Mouse (Mus musculus): ENCODE results near the gene Leng8.

The Leng8 gene

DNA sequence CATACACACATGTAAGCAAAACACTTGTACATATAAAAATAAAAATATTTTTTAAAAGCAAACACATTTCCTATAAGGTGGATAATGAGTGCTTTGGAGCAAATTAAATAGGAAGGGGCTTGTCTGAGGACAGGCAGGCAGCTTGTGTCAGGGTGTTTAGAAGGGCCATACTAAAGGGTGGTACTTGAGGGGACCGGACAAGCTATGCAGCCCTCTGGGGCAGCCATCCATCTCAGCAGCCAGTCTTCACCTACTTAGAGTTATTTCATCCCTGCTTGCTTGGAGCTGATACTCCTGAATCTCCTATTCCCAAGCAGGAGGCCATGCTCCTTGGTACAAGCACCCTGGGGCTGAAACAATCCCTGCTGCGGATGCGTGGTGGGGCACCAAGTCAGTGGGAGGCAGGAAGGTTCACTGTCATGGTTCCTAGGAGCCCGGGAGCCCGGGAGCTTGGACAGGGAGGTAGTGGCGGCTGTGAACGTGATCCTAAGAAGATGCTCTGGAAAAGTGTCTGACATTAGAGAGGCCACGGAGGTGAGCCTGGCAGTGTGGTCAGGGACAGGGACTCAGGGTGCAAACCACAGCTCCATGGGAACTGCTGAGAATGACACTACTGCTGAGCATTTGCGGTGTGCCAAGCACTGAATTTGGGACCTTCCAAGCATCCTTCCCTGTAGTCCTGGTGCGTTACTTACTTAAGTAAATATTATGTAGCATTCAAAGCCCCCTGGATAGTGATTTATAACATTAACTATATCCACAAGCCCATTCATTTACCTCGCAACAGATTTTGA lies 9.7 kb upstream of the Leng8 start:
- DNase-seq (ENCODE audit: extremely low spot score, low spot score) = no peak

DNA sequence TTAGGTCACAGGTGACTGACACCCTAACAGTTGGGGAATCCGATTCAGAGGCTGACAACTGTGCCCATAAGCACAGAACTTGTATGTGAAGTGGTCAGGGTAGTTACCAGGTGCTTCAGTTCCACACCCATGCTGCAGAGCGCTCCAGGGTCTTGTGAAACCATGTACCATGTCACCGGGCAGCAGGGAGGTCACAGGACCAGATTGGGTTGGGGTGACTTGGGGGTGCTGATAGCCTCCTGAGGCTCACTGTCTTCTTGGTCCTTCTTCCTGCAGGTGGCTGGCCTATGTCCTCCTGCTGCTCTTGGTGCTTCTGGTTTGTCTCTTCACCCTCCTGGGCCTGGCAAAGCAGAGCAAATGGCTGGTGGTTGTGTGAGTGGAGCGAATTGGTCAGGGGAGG lies 8.9 kb upstream of the Leng8 start:
- no peak for DNase-seq (ENCODE audit: extremely low spot score, low spot score)

DNA sequence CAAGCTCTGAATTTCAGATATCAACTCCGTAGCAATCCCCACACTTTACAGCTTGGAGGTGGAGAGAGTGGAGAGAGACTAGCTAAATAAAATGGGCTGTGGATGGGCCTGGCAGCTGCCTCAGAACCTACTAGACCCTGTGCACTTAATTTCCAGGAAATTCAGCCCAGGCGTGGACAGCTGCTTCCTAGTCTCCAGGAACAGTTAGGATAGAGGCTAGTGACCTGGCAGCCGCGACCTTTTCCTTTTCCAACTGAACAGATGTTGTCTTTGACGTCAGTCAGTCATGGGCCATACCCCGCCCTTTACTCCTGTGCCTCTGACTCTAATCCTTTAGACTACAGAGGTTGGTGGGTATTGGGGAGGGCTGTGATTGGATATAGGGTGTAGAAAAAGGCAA lies 8.0 kb upstream of the Leng8 start:
- no peak for DNase-seq (ENCODE audit: extremely low spot score, low spot score)

DNA sequence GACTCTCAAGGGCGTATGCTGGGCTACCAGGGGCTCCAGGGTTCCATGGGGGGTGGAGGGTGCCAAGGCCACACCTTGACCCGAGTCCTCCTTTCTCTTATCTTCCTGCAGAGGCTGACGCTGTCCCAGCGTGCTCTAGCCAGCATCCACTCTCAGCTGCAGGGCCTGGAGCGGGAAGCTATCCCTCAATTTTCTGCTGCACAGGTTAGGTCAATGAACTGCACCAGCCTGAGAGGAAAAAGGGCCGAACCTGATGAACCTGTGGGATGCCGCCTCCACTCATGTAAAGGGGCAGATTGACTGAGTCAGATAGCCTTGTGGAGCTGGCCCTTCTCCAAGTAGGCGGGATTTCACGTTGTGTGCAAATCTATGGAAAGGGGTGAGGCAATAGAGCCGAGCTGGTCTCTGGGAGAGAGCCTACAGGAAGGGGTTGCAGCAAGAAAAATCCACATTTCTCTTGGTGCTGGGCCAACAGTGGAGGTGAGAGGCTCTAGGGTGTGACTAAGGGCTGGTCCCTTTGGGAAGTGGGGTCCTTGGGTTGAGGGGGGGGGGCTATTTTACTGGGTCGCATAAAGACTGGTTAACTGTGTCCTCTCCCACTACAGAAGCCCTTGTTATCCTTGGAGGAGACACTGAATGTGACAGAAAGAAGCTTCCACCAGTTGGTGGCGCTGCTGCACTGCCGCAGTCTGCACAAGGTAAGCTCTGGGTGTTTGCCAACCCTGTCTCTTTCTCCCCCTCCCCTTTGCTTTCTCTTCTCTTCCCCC lies 6.0 kb upstream of the Leng8 start:
- DNase-seq (ENCODE audit: extremely low spot score, low spot score) = peak; percentile 77

DNA sequence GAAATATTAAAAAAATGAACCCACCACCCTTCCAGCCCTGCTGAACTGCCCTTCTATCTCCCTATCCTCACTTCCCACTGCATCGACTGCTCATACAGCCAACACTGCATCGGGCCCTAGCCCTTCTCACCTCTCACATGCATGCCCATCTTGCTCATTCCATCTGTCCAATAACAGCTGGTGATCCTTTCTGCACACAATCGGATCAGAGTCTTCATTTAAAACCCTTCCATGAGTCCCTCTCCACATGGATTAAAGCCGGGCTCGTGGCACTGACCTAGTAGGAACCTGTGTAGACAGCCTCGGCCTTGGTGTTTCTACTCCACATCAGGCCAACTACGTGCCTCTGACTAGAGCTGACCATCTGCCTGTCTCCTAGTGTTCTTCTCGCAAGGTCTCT lies 4.9 kb upstream of the Leng8 start:
- DNase-seq (ENCODE audit: extremely low spot score, low spot score) = no peak

DNA sequence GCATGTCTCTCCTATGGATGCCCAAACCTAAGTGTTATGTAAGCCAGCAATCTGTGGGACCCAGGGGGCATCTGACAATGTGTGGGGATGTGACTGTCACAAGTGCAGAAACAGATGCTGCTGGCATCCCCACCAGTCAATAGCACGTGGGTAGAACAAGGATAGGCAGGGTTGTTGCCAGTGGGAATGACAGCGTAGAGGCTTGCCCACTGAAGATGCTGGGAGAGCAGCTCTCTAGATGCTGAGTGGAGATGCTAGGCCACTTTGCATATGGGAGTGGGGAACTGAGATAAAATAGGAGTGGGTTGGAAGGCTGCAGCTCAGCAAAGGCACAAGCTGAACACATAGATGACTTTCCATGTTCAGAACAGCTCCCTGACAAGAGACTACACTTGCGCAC lies 4.3 kb upstream of the Leng8 start:
- no peak for DNase-seq (ENCODE audit: extremely low spot score, low spot score)

DNA sequence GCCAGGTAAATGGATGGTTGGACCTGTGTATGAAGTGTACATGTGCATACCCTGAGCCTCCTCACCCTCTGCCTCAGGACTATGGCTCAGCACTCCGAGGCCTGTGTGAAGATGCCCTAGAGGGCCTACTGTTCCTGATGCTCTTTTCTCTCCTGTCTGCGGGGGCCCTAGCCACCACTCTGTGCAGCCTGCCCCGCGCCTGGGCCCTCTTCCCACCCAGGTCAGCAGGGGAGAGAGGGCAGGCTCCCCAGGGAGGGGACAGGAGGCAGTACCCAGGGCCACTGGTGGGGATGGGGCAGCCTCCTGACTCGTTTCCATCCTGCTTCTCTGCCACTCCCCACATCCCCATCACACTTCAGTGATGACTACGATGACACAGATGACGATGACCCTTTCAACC lies 3.8 kb upstream of the Leng8 start:
- DNase-seq (ENCODE audit: extremely low spot score, low spot score) = no peak

DNA sequence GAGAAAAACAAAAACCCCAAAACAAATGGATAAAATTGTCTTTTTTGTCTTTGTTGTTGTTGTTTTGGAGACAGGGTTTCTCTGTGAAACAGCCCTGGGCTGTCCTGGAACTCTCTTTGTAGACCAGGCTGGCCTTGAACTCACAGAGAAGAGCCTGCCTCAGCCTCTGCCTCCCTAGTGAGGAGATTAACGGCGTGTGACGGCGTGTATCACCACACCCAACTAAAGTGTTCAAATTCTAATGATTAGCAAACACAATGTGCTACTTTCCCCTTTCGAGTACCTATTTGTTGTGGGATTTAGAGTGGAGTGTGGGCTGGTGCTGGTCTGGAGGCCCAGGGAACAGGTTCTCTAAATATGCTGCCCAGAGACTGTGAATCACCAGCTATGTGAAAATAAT lies 1.9 kb upstream of the Leng8 start:
- DNase-seq (ENCODE audit: extremely low spot score, low spot score) = no peak

DNA sequence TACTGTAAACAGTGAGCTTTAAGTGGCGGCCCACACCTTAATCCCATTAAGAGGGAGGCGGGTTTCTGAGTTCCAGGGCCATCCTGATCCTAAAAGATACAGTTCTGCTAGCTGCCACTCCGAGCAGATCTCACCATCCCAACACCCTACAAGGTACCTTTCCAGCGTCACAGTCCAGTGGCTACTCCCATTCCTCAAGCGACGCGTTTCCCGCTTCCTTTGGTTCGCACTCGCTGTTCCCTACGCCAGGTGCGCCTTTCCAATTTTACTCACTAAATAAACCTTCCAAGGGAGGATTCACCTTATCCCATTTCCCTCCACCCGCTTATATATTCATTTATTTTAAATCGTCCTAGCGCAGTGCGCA lies 452 bp upstream of the Leng8 start:
- no peak for DNase-seq (ENCODE audit: extremely low spot score, low spot score)

DNA sequence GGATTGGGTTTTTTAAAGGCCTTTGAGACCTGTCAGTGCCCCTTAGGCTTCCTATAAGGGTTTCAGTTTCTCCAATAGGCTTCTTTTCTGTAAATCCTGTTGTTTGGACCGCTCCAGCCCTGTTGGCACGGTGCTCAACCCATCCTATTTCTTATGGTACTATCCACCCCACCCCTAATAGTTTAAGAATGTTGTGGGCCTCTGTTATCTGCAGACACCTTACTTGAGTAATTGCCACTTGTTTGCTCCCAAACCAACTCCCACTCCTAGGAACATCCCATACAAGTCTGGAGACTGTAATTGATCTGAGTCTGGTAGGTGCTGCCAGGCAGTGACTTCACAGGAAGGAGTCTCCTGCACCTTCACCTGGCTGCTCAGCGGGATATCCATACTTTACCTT lies 907 bp downstream of the Leng8 start:
- DNase-seq (ENCODE audit: extremely low spot score, low spot score) = no peak

DNA sequence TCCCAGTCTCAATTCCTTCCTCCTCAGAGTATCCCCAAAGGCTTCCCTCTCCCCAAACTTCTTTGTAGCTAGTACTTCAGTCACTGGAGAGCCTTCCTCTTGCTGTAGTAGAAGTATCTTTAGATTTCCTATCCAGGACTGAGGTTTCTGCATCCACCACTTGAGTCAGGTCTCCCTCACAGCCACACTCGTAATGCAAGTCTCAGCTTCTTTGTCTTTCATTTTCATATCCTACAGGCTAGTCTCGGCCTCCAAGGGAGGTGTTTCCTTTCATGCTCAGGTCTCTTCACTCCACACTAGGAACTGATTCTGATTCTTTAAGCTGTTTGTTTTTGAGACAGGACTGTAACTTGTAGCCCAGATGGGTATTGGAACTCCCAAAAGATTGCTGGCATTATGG lies 1.3 kb downstream of the Leng8 start:
- DNase-seq (ENCODE audit: extremely low spot score, low spot score) = no peak

DNA sequence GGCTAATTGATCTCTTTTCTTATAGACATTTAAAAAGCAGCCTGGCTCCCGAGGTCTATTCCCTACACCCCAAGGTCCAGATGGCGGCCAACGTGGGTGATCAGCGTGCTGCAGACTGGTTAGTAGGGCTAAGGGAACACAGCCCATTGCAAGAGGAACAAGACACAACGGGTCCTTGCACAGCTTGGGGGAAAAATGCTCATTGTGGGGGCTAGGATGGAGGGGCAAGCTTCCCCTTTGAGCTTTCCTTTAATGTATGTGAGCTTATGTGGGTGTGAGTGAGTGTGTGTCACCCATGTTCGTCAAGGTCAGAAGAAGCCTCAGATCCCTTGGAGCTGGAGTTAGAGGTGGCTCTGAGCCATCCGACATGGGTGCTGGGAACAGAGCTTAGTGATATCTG lies 1.8 kb downstream of the Leng8 start:
- no peak for DNase-seq (ENCODE audit: extremely low spot score, low spot score)

DNA sequence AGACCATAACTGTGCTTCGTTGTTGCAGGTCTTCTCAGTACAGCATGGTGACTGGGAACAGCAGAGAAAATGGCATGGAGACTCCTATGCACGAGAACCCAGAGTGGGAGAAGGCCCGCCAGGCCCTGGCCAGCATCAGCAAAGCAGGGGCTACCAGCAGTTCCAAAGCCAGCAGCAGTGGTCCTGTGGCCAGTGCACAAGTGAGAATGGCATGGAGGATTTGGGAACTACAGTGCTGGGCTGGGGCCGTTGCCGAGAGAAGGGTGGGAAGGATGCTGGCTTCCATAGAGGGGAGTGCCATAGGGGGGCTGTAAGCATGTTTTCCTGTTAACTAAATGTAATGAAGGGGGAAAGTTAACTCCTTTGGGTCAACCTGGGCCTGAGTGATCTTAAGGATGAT lies 2.6 kb downstream of the Leng8 start:
- DNase-seq (ENCODE audit: extremely low spot score, low spot score) = no peak

DNA sequence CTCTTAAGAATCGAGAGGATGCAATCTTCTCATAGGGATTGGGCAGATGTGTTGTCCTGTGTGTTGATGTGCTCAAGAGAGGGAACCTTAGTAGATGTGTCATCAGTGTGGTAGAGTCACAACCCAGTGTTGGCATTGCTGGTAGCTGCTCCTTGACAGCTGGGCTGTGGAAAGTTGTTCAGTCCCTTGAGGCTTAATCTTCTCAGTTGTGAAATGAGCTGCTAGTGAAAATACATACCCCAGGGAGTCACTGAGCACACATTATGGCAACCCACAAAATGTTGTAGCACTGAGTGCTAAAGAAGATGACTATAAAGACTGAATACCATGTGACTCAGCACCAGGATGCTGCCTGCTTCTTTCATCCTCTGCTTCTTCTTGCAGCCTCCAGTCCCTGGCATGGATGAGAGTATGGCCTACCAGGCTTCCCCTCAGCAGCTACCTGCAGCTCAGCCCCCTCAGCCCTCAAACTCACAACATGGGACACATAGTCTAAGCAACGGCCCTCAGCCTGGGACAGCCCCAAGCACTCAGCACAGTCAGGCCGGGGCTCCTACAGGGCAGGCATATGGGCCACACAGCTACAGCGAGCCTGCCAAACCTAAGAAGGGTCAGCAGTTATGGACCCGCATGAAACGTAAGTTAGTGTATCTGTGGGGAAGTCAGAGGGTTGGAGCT lies 4.9 kb downstream of the Leng8 start:
- DNase-seq (ENCODE audit: extremely low spot score, low spot score) = no peak

DNA sequence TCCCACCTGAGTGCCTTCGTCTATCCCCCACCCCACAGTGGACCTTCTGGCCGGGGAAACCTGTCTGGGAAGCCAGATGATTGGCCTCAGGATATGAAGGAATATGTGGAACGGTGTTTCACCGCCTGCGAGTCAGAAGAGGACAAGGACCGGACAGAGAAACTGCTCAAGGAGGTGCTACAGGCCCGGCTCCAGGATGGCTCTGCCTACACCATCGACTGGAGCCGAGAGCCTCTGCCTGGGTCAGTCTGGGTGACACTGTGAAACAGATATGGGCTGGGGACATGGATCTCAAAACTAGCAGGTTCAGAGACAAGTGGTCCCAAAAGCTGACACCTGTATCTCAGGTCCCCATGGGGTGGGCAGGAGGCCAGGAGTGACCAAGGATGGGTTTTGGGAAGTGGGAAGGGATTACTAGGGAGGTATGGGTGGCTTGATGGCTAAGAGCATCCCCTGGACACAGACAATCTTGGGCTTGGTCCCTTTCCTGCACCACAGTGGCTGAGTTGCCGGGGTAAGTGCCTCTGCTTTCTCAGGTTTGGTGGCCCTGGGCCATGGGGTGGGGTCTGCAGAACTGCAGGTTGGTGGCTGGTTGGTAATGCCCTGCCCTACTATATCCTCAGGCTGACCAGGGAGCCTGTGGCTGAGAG lies 6.1 kb downstream of the Leng8 start:
- no peak for DNase-seq (ENCODE audit: extremely low spot score, low spot score)

DNA sequence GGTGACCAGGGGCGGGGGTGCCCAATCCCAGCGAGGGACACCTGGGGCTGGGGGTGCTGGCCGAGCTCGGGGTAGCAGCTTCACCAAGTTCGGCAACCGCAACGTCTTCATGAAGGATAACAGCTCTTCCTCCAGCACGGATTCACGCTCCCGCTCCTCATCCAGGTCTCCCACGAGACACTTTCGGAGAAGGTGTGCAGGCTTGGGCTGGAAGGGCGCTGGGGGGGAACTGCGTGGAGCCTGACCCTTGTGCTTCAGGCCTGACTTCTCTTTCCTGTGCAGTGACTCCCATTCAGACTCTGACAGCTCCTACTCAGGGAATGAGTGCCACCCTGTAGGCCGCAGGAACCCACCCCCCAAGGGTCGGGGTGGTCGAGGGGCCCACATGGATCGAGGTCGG lies 6.7 kb downstream of the Leng8 start:
- DNase-seq (ENCODE audit: extremely low spot score, low spot score) = no peak

DNA sequence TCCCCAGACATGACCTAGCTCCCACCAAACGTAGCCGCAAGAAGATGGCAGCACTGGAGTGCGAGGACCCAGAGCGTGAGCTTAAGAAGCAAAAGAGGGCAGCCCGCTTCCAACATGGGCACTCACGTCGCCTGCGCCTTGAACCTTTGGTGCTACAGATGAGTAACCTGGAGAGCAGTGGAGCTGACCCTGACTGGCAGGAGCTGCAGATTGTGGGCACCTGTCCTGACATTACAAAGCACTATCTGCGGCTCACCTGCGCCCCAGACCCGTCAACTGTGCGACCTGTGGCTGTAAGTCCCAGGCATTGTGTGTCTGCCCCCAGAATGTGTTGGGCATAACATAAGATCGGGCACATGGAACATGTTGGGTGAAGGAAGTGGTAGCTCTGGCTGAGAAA lies 7.2 kb downstream of the Leng8 start:
- peak; percentile 7 for DNase-seq (ENCODE audit: extremely low spot score, low spot score)

DNA sequence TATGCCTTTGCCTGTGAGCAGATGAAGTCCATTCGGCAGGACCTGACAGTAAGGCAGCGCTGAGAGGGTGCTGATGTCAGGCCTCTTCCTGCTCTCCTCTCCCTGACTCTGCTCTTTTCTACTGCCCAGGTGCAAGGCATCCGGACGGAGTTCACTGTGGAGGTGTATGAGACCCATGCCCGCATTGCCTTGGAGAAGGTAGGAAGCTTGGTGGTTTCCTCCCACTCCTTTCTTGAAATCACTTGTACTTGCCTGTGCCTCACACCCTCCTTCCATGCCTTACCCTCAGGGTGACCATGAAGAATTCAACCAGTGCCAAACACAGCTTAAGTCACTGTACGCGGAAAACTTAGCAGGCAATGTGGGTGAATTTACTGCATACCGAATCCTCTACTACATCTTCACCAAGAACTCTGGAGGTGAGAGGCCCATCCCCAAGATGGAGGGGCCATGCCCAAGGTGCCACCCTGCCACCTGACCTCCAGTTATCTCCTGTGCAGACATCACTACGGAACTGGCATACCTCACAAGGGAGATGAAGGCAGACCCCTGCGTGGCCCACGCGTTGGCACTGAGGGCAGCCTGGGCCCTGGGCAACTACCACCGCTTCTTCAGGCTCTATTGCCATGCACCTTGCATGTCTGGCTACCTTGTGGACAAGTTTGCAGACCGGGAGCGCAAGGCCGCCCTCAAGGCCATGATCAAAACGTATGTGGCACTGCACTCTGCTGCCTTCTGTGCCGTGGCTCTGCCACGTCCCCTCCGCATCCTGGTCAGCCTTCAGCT lies 8.1 kb downstream of the Leng8 start:
- DNase-seq (ENCODE audit: extremely low spot score, low spot score) = no peak

DNA sequence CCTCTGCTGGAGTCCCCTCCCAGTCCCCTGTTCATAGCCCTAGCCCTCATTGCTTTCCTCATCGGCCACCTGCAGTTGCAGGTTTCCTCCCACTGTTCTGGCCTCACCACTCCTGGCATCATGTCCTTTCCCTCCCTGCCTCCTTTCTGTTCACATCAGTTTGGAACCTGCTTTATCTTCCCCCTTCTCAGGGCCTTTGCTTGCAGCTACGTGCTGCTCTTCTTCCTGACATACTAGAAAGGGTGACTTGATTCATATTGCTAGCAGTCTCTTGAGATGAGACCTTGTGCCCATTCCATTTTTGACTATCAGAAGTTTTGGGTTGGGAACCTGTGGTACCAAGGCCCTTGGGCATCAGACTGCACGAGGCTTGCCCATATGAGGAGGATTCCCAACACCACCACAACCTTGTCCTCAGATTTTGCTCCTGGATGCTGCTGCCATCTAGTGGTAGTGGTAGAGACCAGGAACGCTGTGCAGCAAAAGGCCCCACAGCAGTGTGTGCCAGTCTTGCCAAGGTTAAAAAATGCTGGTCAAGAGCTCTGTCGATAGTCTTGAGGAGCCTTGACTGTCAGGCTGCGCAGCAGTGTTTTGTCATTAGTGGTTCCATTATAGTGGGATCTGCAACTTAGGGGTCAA lies 8.8 kb downstream of the Leng8 start:
- DNase-seq (ENCODE audit: extremely low spot score, low spot score) = peak; percentile 37

DNA sequence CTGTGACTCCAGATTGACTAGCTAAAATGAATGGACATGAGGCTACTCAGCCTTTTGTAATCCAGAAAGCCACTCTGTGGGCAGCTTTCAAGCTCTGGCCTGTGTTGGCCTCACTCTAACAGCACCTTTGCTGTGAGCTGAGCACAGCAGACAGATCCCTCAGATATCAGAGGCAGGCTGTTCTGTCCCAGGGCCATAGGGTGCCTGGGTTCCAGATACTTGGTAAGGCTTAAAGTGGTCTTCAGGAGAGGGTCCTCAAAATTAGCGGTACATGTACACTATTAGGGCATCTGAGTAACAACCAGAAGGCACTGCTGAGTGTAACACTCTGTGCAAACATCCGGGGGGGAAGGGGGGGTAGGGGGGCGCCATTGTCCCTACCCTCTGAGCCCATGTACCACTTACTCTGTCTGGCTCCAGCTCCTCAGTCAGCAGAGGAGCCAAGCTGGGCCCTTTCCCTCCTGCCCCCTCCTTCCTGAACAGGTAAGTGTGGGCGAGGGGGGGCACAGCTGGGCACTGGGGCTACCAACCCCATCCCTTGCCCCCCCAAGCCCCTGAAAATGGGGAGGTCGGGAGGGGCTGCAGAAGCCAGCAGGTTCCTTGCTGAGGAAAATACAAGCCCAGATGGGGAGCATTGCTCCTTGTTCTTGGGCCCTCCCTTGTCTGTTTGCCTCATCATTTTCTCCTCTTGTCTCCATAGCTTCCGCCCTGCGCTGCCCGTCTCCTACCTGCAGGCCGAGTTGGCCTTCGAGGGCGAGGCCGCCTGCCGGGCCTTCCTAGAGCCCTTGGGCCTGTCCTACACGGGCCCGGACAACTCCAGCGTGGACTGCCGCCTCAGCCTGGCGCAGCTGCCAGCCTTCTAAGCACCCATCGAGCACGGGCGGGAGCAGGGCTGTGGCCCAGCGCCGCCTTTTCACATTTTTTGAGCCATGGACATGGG lies 9.7 kb downstream of the Leng8 start:
- no peak for DNase-seq (ENCODE audit: extremely low spot score, low spot score)

All from neural tube, embryonic 10.5 days (tissue).